Mouse (Mus musculus) ES-Bruce4 (cell line): ENCODE data around the gene Trim67. TPM values are rescaled to one million over a fixed set of nuclear protein-coding genes. Genes with fewer than 3 reads are reported as not detected.
A peak's percentile ranks its signal among the peaks of the same experiment; 100 is the strongest.

ENCODE experiments used
- H3K27ac ChIP-seq: 2 replicates; pipeline ENCODE4 v1.5.1; 2012; ENCODE audit warnings: low read length, inconsistent platforms; ENCODE audit not compliant: insufficient read depth
- H3K27me3 ChIP-seq: 2 replicates; pipeline ENCODE4 v1.6.1; 2012; ENCODE audit warnings: mild to moderate bottlenecking, low read length, inconsistent platforms; ENCODE audit not compliant: control insufficient read depth, poor library complexity, insufficient read depth, severe bottlenecking
- H3K36me3 ChIP-seq: 2 replicates; pipeline ENCODE4 v1.6.1; 2012; ENCODE audit warnings: inconsistent platforms, mild to moderate bottlenecking, low read length, moderate library complexity; ENCODE audit not compliant: control insufficient read depth, poor library complexity, insufficient read depth, severe bottlenecking
- H3K4me1 ChIP-seq: one replicate; pipeline ENCODE4 v1.8.1; 2011; ENCODE audit warnings: low read length; ENCODE audit not compliant: control insufficient read depth, insufficient read depth
- H3K4me3 ChIP-seq: 2 replicates; pipeline ENCODE4 v1.5.1; 2011; ENCODE audit warnings: low read depth, mild to moderate bottlenecking, low read length
- H3K9ac ChIP-seq: 2 replicates; pipeline ENCODE4 v1.6.1; 2012; ENCODE audit warnings: low read depth, mild to moderate bottlenecking, inconsistent platforms; ENCODE audit not compliant: poor library complexity, severe bottlenecking
- H3K9me3 ChIP-seq: replicated peaks from 2 replicates; pipeline ENCODE4 v1.6.1; 2012; ENCODE audit warnings: mild to moderate bottlenecking, low read length, inconsistent platforms; ENCODE audit not compliant: control insufficient read depth, poor library complexity, insufficient read depth, severe bottlenecking
- CTCF ChIP-seq: IDR thresholded peaks from one replicate; pipeline ENCODE4 v1.8.1; 2011; ENCODE audit warnings: low read depth, low read length
- EP300 ChIP-seq: IDR thresholded peaks from 2 replicates; pipeline ENCODE4 v1.6.1; 2011; ENCODE audit warnings: low read depth, low read length; ENCODE audit not compliant: insufficient read depth
- POLR2A ChIP-seq: IDR thresholded peaks from one replicate; pipeline ENCODE4 v1.8.1; 2011; ENCODE audit warnings: low read length; ENCODE audit not compliant: insufficient read depth
- polyA plus RNA-seq: library from polyadenylated mRNA; stranded (reverse); fragments of >200 nt; gene quantifications from 2 replicates; pipeline ENCODE4 v1.2.4, GENCODE M21; 2011; ENCODE audit warnings: low read depth; ENCODE audit not compliant: missing spikeins, insufficient read depth, insufficient read length

The Trim67 gene
- polyA plus RNA-seq, 1 experiment: 9.1 TPM

GRCm38 (mm10) chr8:124775695-124776094 is 17.2 kb upstream of the Trim67 start:
- no peak overlapping the region for H3K9ac ChIP-seq
- no peaks in the 10 kb centered on the region for H3K4me1 ChIP-seq
- H3K36me3 ChIP-seq: no peaks in the 10 kb centered on the region
- H3K27me3 ChIP-seq: no peaks in the 10 kb centered on the region
- H3K4me3 ChIP-seq: peak overlapping the region; percentile 20; the same call in 1 of the 2 replicates
- no peak overlapping the region for H3K27ac ChIP-seq
- TF ChIP-seq EP300 (no peak), POLR2A (no peak), CTCF (peak; percentile 79)
- H3K9me3 ChIP-seq: no peaks in the 10 kb centered on the region

GRCm38 (mm10) chr8:124780236-124780635 is 12.7 kb upstream of the Trim67 start:
- H3K27me3 ChIP-seq: no peaks in the 10 kb centered on the region
- no peaks in the 10 kb centered on the region; the same call in 1 of the 2 replicates for H3K9me3 ChIP-seq
- no peaks in the 10 kb centered on the region for H3K4me1 ChIP-seq
- H3K27ac ChIP-seq: no peak overlapping the region
- H3K9ac ChIP-seq: no peak overlapping the region
- H3K36me3 ChIP-seq: no peaks in the 10 kb centered on the region
- TF ChIP-seq EP300: no peak
- TF ChIP-seq CTCF: no peak
- no peak overlapping the region for H3K4me3 ChIP-seq

- no peak overlapping the region for H3K27ac ChIP-seq
- no peaks in the 10 kb centered on the region for H3K4me1 ChIP-seq
- no peaks in the 10 kb centered on the region for H3K27me3 ChIP-seq
- TF ChIP-seq EP300 (no peak), POLR2A (no peak), CTCF (no peak)
- no peaks in the 10 kb centered on the region for H3K36me3 ChIP-seq
- no peak overlapping the region for H3K4me3 ChIP-seq
- H3K9ac ChIP-seq: no peak overlapping the region
- no peaks in the 10 kb centered on the region; the same call in 1 of the 2 replicates for H3K9me3 ChIP-seq
Observed at GRCm38 (mm10) chr8:124782431-124782830, 10.5 kb upstream of the Trim67 start.

GRCm38 (mm10) chr8:124783228-124783627 is 9.7 kb upstream of the Trim67 start:
- Histone ChIP-seq H3K27me3 (no peaks in the 10 kb centered on the region), H3K9me3 (no peaks in the 10 kb centered on the region; the same call in 1 of the 2 replicates), H3K4me1 (no peaks in the 10 kb centered on the region), H3K9ac (no peak overlapping the region), H3K27ac (no peak overlapping the region), H3K36me3 (no peaks in the 10 kb centered on the region), H3K4me3 (no peak overlapping the region)
- TF ChIP-seq POLR2A (no peak), EP300 (no peak), CTCF (no peak)

- Histone ChIP-seq H3K36me3 (no peaks in the 10 kb centered on the region), H3K27me3 (no peaks in the 10 kb centered on the region), H3K4me3 (peak overlapping the region; percentile 7; the same call in 1 of the 2 replicates), H3K27ac (no peak overlapping the region), H3K9ac (no peak overlapping the region), H3K9me3 (no peaks in the 10 kb centered on the region; the same call in 1 of the 2 replicates), H3K4me1 (no peaks in the 10 kb centered on the region)
- TF ChIP-seq CTCF (no peak), POLR2A (no peak), EP300 (no peak)
Observed at GRCm38 (mm10) chr8:124784613-124785012, 8.3 kb upstream of the Trim67 start.

GRCm38 (mm10) chr8:124790676-124791075 is 2.2 kb upstream of the Trim67 start:
- Histone ChIP-seq H3K4me3 (no peak overlapping the region), H3K27me3 (peaks cover 27% of the 10 kb centered on the region), H3K4me1 (no peaks in the 10 kb centered on the region), H3K36me3 (no peaks in the 10 kb centered on the region), H3K9ac (no peak overlapping the region), H3K27ac (no peak overlapping the region), H3K9me3 (no peaks in the 10 kb centered on the region)
- TF ChIP-seq CTCF: no peak
- TF ChIP-seq POLR2A: no peak
- TF ChIP-seq EP300: no peak
